Mouse (Mus musculus) layer of hippocampus, postnatal 14 days (tissue): ENCODE data around the gene Tbc1d32. TPM values are rescaled to one million over a fixed set of nuclear protein-coding genes. Genes with fewer than 3 reads are reported as not detected.
A peak's percentile ranks its signal among the peaks of the same experiment; 100 is the strongest.
"Not testable (repeated sequence)": the region's sequence is repeated elsewhere in the genome, so short reads cannot be mapped to it uniquely, and the experiment has no call there.

Source experiments
- DNase-seq, 2 experiments: peaks; one replicate each; pipeline ENCODE4 v3.0.0; 2021 to 2022; ENCODE audit warnings: low spot score in 2 of 2, mixed read lengths in 1 of 2
- long read RNA-seq, 2 experiments: library from polyadenylated mRNA; stranded (forward); transcript quantifications; one replicate each; pipeline ENCODE4 v2.0.0; 2021
- total RNA-seq, 2 experiments: library from RNA; stranded (reverse); gene quantifications; 2 replicates each; pipeline ENCODE4 v1.2.3; 2021

The Tbc1d32 gene
- total RNA-seq, result 1 to 10 TPM; 9.6 to 9.9 TPM
- long read RNA-seq, experiment 1, full-length matches to known transcripts, result 2 of 5 reads
- long read RNA-seq, experiment 1, partial matches to known transcripts, result 2 of 5 reads
- long read RNA-seq, experiment 1, other reads (novel, unspliced or antisense), result 1 of 5 reads
- long read RNA-seq, experiment 2, full-length matches to known transcripts, result 5 of 12 reads
- long read RNA-seq, experiment 2, partial matches to known transcripts, result 2 of 12 reads
- long read RNA-seq, experiment 2, other reads (novel, unspliced or antisense), result 5 of 12 reads

DNA sequence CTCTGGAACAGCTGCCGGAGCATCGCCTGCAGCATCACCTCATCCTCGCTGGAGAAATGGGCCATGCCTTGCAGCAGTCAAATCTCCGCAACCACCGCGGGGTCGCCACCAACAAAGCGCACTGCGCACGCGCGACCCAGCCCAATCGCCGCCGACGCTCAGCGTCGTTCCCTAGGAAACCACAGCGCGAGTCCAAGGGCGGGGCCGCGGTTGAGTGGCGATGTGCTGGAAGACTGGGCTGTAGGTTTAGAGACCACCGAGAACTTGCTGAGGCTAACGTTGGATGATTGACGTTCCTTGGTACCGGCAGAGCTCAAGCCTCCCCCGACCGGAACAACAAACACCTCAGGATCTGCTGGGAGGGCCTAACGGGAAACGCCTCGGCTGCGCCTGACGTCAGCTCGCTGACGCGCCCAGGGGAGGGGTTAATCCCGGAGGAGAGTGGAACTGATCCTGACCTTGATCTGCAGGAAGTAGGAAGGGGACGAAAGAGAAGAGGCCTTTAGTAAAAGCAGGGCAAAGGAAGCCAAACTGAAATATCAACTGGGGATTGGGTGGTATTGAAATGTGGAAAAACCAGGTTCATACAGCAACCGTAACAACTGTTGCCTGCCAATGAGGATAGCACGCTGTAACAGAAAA lies at the start of gene Tbc1d32:
Gene Tbc1d32 (minus strand): TSS at position 122 of the 642 bp plus-strand sequence.
- DNase-seq, result peak; percentile 92 to 94

- peak in 1 of 2 experiments; percentile 7 for DNase-seq
Observed at GRCm38 (mm10) chr10:56227771-56228275, 666 bp downstream of the Tbc1d32 start.

DNA sequence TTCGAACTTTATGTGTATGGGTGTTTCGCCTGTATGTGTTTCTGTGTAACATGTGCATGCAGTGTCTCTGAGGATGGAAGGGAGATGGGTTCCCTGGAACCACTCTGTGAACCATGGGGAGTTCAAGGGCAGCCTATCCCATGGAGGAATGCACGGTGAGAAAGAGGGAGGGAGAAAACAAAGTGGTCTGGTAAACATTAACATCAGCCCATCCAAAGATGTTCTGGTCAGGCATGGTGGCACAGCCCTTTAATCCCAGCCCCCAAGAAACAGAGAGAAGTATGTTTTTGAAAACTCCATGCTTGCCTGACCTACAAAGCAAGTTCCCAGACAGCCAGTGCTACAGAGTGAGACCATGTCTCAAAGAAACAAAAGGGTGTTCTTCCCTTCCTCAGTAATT lies 12.7 kb downstream of the Tbc1d32 start:
- DNase-seq, result no peak

- DNase-seq, result no peak
Observed at GRCm38 (mm10) chr10:56210343-56210742, 18.1 kb downstream of the Tbc1d32 start.

DNA sequence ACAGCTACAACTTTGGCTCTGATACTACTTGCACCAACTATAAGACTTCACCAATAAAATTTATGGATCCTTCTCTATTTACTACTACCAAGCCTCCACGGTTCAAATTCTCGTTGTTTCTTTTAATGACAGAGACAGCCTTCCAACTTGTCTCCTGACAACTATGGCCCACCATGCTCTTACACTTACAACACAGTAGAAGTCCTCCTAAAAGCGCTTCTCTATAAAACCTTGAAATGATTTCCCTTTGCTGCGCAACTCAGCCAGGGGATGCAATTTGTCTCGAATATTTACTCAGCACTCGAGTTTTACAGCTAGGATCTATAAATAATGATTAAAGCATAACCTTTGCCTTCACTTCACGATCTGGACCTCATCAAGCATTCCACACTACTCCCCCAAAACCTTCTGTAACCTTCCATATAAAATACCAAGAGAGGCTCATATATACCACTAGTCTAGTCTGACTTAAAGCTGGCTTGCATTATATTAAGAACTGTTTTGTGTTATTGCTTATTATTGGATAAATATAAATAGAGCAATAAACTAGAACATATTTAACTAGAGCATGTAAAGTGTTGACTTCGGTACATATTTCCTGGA lies 21.6 kb downstream of the Tbc1d32 start:
- DNase-seq, result no peak

DNA sequence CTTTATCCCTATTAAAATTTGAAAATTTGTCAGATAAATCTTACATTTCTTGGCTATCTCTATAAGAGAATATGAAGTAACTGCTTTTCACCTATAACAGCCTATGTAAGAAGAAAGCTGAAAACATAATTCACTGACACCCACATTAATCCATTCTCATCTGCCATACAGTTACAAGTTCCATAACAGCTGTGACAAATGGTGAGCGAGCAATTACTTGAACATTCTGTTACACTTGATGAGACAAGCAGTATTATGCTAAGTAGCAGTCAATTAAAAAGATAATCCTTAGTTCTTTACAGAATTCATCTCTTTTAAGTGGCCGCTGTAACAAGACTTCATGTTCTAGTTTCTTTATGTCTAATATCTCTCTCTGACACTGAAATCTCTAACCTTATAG lies 24.1 kb downstream of the Tbc1d32 start:
- peak in 1 of 2 experiments; percentile 68 for DNase-seq

DNA sequence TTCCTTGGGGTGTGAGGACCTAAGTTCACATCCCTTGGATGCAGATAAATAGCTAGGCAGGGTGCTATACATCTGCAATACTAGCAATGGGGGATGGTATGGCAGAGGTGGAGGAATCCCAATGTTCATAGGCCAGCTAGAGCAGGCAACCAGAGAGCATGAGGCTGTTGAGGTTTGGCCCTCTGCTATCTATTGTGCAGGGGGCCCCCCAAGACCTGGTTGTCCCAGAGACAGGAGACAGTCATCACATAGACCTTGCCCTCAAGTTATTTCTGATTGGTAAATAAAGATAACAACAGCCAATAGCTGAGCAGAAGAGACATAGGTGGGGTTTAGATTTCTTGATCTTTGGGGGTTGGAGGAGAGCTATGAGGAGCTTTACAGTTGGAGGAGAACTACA lies 28.6 kb downstream of the Tbc1d32 start:
- DNase-seq, result no peak

- DNase-seq, result no peak
Observed at GRCm38 (mm10) chr10:56198691-56199090, 29.8 kb downstream of the Tbc1d32 start.

GRCm38 (mm10) chr10:56194310-56194709 lies 34.2 kb downstream of the Tbc1d32 start:
- DNase-seq, result no peak

GRCm38 (mm10) chr10:56181727-56182126 lies 46.8 kb downstream of the Tbc1d32 start:
- no peak for DNase-seq

GRCm38 (mm10) chr10:56173184-56173583 lies 55.3 kb downstream of the Tbc1d32 start:
- no peak for DNase-seq

DNA sequence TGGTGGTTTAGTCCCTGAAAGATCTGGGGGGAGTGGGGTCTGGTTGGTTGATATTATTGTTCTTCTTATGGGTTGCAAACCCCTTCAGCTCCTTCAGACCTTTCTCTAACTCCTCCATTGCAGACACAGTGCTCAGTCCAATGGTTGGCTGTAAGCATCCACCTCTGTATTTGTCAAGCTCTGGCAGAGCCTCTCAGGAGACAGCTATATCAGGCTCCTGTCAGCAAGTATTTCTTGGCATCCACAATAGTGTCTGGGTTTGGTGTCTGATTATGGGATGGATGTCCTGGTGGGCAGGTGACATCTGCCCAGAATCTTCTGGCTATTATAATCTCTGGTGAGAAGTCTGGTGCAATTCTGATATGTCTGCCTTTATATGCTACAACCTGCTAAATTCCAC lies 60.8 kb downstream of the Tbc1d32 start:
- DNase-seq, result not testable (repeated sequence)

- DNase-seq, result peak in 1 of 2 experiments; percentile 12
Observed at GRCm38 (mm10) chr10:56165758-56166157, 62.7 kb downstream of the Tbc1d32 start.

DNA sequence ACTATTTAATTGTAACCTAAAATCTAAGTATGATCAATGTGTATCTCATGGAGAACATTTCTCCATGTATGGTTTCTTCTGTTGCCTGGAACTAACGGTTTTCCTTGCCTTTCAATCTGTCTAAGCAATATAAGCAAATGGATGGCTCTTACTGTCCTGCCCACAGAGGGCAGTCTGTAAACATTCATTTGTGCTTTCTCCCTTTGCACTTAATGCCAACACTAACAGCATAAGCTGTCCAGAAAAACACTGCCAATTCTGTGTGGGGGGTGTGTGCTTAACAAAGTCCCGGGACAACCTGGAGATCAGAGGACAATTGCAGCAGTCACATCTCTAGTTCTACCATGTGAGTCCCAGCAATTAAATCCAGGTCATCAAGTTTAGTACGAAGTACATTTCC lies 64.1 kb downstream of the Tbc1d32 start:
- DNase-seq, result no peak

GRCm38 (mm10) chr10:56158748-56159147 lies 69.7 kb downstream of the Tbc1d32 start:
- DNase-seq, result no peak

DNA sequence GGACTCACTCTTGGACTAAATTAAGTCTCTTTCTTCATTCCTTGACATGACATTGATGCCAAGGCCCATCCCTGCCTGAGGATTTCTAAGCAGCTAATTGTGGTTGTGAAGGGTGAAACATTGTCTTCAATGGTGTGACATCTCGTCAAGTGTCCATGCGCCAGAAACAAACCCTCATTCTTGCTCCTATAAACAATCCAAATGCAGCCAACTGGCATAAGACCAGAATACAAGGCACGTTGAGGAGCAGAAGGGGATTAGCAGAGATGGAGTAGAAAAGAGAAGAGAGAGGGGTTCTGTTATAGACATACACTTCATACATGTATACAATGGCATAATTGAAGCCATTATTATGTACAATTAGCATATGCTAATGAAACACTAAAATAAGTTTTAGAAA lies 70.3 kb downstream of the Tbc1d32 start:
- no peak for DNase-seq

GRCm38 (mm10) chr10:56156956-56157355 lies 71.5 kb downstream of the Tbc1d32 start:
- no peak for DNase-seq

DNA sequence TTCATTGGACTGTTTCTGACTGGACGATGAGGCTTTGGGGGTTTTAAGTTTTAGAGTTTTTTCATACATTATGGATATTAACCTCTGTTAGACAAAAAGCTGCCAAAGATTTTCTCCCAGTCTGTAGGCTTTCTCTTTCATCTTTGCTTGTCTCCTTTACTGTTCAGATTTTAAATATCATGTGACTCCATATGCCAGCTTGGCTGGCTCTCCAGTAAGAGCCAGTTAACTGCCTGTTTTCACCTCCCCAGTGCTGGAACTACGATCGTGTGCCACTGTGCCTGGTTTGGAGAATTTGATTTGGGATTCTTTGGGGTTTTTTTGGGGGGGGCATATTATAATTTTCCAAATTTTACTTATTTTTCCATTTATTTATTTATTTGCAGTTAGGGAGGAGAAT lies 79.6 kb downstream of the Tbc1d32 start:
- DNase-seq, result no peak

DNA sequence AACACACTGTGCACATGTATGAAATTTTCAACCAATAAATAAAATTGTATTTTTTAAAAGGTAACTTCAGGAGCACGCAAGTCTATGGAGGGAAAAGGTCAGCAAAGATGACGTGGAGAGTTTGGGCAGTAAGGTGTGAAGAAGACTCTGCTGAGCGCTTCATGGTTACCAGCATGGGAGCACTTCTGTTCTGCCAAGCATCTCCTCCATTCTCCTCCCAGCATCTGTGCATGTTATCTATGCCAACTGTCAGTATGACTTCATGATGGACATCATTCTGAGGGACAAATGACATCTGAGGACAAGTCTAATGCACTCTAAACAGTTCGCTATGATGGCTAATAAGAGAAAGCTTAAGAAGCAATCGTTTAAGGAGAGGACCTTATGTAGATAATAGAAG lies 91.3 kb downstream of the Tbc1d32 start:
- DNase-seq, result no peak

DNA sequence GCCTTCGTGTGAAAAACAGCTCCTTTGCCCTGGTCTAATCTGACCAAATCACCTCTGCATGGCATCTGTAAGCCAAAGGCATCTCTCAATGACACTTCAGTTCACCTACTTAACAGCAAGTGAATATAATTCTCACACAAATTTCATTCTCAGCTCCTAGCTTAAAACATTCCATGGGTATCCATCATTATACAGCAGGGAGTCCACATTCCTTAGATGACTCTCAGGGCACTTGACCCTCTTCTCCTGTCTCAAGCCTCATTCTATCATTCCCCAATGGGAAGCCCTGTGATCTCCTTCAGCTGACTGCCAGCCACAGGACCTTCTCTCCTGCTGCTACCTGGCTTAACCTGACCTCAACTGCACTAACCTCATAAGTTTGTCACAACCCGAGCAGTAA lies 98.8 kb downstream of the Tbc1d32 start:
- DNase-seq, result no peak

- no peak for DNase-seq
Observed at GRCm38 (mm10) chr10:56126972-56127371, 101.5 kb downstream of the Tbc1d32 start.

GRCm38 (mm10) chr10:56115636-56116180 lies 112.8 kb downstream of the Tbc1d32 start:
- DNase-seq, result peak; percentile 40 to 56
